Mouse (Mus musculus): ENCODE data around the gene Hoxa10. TPM values are rescaled to one million over a fixed set of nuclear protein-coding genes. Genes with fewer than 3 reads are reported as not detected.

Gene Hoxa10
- polyA plus RNA-seq, 1 experiment: 34.0 TPM

DNA sequence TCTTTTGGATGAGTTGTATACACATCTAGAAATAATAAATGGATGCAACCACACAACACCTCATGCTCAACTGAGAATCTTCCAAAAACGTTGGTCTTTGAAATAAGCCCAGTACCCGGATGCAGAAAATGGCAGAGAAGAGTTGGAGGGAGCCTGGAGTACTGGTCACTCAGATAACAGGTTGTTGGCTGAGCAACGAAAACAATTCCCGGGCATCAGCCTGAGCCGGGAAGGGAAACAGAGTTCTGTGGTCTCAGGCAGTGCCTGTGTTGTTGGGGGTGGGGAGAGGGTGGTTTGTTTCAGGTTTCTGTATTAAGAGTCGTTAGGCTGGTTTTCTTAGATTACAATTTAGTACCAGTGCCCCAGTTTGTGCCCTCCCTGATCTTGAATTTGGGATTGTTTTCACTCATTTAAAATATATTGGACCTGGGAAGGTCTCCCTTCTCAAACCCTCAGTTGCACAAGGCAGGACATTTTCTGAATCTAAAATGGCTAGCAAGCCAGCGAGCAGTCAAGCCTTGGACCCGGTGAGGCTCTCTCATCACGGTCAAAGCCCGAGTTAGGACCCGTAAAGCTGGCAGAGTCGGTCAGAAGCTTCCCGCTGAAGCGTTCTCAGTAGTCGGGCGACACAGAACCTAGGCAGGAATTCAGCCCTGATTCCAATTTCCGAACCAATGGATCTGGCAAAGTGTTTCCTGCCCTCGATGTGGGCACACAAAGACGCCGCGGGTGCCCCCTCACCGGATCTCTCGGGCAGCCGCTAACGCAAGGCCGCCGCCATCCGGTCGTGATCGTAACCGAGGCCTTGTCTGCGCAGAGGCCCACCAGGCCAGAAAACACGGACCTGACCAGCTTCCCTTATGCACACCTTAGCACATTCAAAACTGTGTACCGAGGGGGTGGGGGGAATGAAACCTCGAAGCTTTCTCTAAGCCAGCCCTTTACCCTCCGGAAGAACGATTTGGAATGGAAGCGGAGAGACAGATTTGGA lies 11.9 kb downstream of the Hoxa10 start:
- Histone ChIP-seq H3K36me3 (ENCODE audit: control insufficient read depth, insufficient read depth, low read length) (no peaks in the 10 kb centered on the region; the same call in 1 of the 2 replicates), H3K4me3 (ENCODE audit: insufficient read depth, low read depth, low read length) (peak overlapping the region; percentile 84), H3K4me1 (ENCODE audit: control insufficient read depth, insufficient read depth, low read length) (no peaks in the 10 kb centered on the region), H3K27ac (ENCODE audit: insufficient read depth, low read depth, low read length) (peak overlapping the region; percentile 98), H3K27me3 (replicated peaks; ENCODE audit: control insufficient read depth, insufficient read depth, low read length) (no peaks in the 10 kb centered on the region)
- DNase-seq: peak; percentile 78
- no peak for TF ChIP-seq CTCF (conservative IDR thresholded peaks at IDR 0.05; ENCODE audit: insufficient read depth, insufficient read length, low read depth, low read length)
- no peak for TF ChIP-seq POLR2A (IDR thresholded peaks at IDR 0.05; ENCODE audit: low read depth, low read length)
- 2% methylated on average over 38 of the region's 38 CpGs for WGBS

- TF ChIP-seq POLR2A (IDR thresholded peaks at IDR 0.05; ENCODE audit: low read depth, low read length) (no peak), CTCF (conservative IDR thresholded peaks at IDR 0.05; ENCODE audit: insufficient read depth, insufficient read length, low read depth, low read length) (no peak)
- peak overlapping the region; percentile 95 for H3K27ac ChIP-seq (ENCODE audit: insufficient read depth, low read depth, low read length)
- 9% methylated on average over 11 of the region's 11 CpGs for WGBS
Observed at GRCm38 (mm10) chr6:52227470-52228222, 13.0 kb downstream of the Hoxa10 start.

DNA sequence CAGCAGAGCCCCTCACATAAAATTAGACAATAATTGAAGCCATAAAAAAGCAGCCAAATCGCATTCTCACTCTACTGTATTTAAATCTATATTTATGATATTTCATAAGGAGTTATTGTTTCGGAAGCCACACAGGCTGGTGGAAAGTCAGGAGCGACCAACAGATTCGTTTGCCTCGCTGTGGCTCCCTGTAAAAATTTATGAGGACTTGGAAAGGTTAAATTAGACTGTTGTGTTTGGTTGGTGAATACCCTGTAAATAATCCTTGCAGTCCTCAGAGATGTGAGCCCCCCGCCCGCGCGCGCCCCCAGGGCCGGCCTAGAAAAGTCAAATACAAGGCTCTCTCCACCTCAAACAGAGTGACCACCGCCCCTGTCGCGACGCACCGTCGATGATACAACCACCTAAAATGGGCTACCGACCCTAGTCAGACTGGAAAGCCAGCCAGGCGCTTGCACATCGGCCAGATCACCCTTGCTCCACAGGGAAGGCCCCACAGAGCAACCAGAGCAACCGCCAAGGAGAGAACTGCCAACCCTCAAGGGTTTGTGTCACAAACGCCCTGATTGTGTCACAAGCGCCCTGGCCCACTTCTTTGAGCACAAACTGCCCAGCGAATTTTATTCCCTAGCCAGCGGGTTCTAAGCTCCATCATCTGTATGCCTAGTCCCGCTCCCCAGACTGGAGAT lies 13.9 kb downstream of the Hoxa10 start:
- DNase-seq: peak; percentile 69
- WGBS: 11% methylated on average over 26 of the region's 26 CpGs
- TF ChIP-seq POLR2A (IDR thresholded peaks at IDR 0.05; ENCODE audit: low read depth, low read length) (no peak), CTCF (conservative IDR thresholded peaks at IDR 0.05; ENCODE audit: insufficient read depth, insufficient read length, low read depth, low read length) (no peak)
- H3K27me3 ChIP-seq (replicated peaks; ENCODE audit: control insufficient read depth, insufficient read depth, low read length): no peaks in the 10 kb centered on the region
- no peaks in the 10 kb centered on the region for H3K4me1 ChIP-seq (ENCODE audit: control insufficient read depth, insufficient read depth, low read length)
- H3K4me3 ChIP-seq (ENCODE audit: insufficient read depth, low read depth, low read length): peak overlapping the region; percentile 83
- peak overlapping the region; percentile 95 for H3K27ac ChIP-seq (ENCODE audit: insufficient read depth, low read depth, low read length)
- no peaks in the 10 kb centered on the region; the same call in 1 of the 2 replicates for H3K36me3 ChIP-seq (ENCODE audit: control insufficient read depth, insufficient read depth, low read length)

More at GRCm38 (mm10) chr6:52227470-52228222, 13.0 kb downstream of the Hoxa10 start:
- DNase-seq: peak; percentile 73
- Histone ChIP-seq H3K4me1 (ENCODE audit: control insufficient read depth, insufficient read depth, low read length) (no peaks in the 10 kb centered on the region), H3K27me3 (replicated peaks; ENCODE audit: control insufficient read depth, insufficient read depth, low read length) (no peaks in the 10 kb centered on the region), H3K36me3 (ENCODE audit: control insufficient read depth, insufficient read depth, low read length) (no peaks in the 10 kb centered on the region; the same call in 1 of the 2 replicates), H3K4me3 (ENCODE audit: insufficient read depth, low read depth, low read length) (no peak overlapping the region)

GRCm38 (mm10) chr6:52225612-52226568 lies 14.8 kb downstream of the Hoxa10 start:
- peak overlapping the region; percentile 83 for H3K4me3 ChIP-seq (ENCODE audit: insufficient read depth, low read depth, low read length)
- no peaks in the 10 kb centered on the region; the same call in 1 of the 2 replicates for H3K36me3 ChIP-seq (ENCODE audit: control insufficient read depth, insufficient read depth, low read length)
- TF ChIP-seq POLR2A (IDR thresholded peaks at IDR 0.05; ENCODE audit: low read depth, low read length) (no peak), CTCF (conservative IDR thresholded peaks at IDR 0.05; ENCODE audit: insufficient read depth, insufficient read length, low read depth, low read length) (no peak)
- DNase-seq: peak; percentile 97
- under 1% methylated on average over 69 of the region's 69 CpGs for WGBS
- H3K4me1 ChIP-seq (ENCODE audit: control insufficient read depth, insufficient read depth, low read length): no peaks in the 10 kb centered on the region
- H3K27me3 ChIP-seq (replicated peaks; ENCODE audit: control insufficient read depth, insufficient read depth, low read length): no peaks in the 10 kb centered on the region
- peak overlapping the region; percentile 95 for H3K27ac ChIP-seq (ENCODE audit: insufficient read depth, low read depth, low read length)

DNA sequence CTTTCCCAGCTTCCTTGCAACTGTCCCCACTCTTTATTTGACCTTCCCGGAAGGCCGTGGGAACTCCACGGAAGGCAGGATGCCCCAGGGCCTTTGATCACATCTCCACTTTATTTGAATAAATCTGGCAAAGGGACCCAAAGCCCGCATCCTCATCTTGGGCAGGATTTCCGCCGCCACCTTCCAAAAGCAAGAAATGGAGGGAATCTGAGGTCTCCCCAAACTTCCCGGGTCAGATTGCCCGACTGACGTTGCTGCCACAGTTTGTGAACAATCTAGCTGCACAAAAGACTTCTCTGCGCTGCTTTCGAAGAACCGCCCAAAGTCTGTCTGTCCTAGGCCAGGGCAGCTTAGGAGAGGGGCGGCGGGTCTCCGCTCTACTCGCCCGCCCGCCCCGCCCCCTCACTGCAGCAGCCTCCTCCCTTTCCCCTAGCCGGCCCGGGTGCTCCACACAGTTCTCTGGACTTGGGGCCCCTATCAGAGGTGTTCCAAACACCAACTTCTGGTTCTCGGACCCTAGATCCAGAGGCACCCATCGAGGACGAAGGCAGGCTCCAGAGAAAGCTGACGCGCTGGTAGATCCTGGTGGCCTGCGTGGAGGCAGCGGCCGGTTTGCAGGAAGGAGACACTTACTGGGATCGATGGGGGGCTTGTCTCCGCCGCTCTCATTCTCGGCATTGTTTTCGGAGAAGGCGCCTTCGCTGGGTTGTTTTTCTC lies 15.6 kb downstream of the Hoxa10 start:
- TF ChIP-seq CTCF (conservative IDR thresholded peaks at IDR 0.05; ENCODE audit: insufficient read depth, insufficient read length, low read depth, low read length): no peak
- no peak for TF ChIP-seq POLR2A (IDR thresholded peaks at IDR 0.05; ENCODE audit: low read depth, low read length)
- Histone ChIP-seq H3K36me3 (ENCODE audit: control insufficient read depth, insufficient read depth, low read length) (no peaks in the 10 kb centered on the region; the same call in 1 of the 2 replicates), H3K4me1 (ENCODE audit: control insufficient read depth, insufficient read depth, low read length) (no peaks in the 10 kb centered on the region), H3K27me3 (replicated peaks; ENCODE audit: control insufficient read depth, insufficient read depth, low read length) (no peaks in the 10 kb centered on the region), H3K4me3 (ENCODE audit: insufficient read depth, low read depth, low read length) (peak overlapping the region; percentile 83), H3K27ac (ENCODE audit: insufficient read depth, low read depth, low read length) (peak overlapping the region; percentile 95)
- WGBS: under 1% methylated on average over 36 of the region's 36 CpGs
- DNase-seq: peak; percentile 53
